In genomic region chr2:22588170-22588541, GRCm38 (mm10) we compare ENCODE assay signal across 10 mouse cellular contexts. TPM values are rescaled to one million over a fixed set of nuclear protein-coding genes. Genes with fewer than 3 reads are reported as not detected.
DNase-seq lines count a peak whose midpoint lies in the region; ATAC-seq and TF ChIP-seq lines count a peak whose summit lies in the region.
"Not testable (repeated sequence)": the region's sequence is repeated elsewhere in the genome, so short reads cannot be mapped to it uniquely, and the experiment has no call there.
"Had no signal": no experiment of that assay in that cellular context is flagged by ENCODE, and none has a peak within 500 bp of the region (broad histone marks: within the 10 kb centered on the region; RNA-seq: fewer than 3 reads in every experiment).

No protein-coding gene starts in this region.

- H3K4me2 ChIP-seq in embryonic facial prominence, embryonic 11.5 days (ENCODE audit: low read depth, low read length); forebrain, embryonic 16.5 days (ENCODE audit: low read length); hindbrain, embryonic 12.5 days (replicated peaks); kidney, postnatal 0 days (ENCODE audit: low read length); liver, postnatal 0 days (ENCODE audit: low read depth, low read length); midbrain, embryonic 15.5 days; stomach, embryonic 14.5 days (replicated peaks; ENCODE audit: low read depth, low read length): not testable (repeated sequence)

- not testable (repeated sequence) for TF ChIP-seq EP300 in MEL (IDR thresholded peaks at IDR 0.05; ENCODE audit: low read depth in 1 of 2, low read length in 2 of 2); liver, postnatal 0 days (IDR thresholded peaks at IDR 0.05; ENCODE audit: low read depth)

- not testable (repeated sequence) for TF ChIP-seq POLR2A in MEL (IDR thresholded peaks at IDR 0.05; ENCODE audit: control insufficient read depth in 1 of 2, insufficient read depth in 1 of 2, low read depth in 1 of 2, low read length in 2 of 2, poor library complexity in 1 of 2)

- not testable (repeated sequence) for H3K27ac ChIP-seq in MEL (ENCODE audit: control insufficient read depth, low read depth, low read length); embryonic facial prominence, embryonic 11.5 days (replicated peaks; ENCODE audit: low read depth, low read length); forebrain, embryonic 16.5 days (ENCODE audit: low read length); hindbrain, embryonic 12.5 days; kidney, postnatal 0 days; liver, postnatal 0 days (ENCODE audit: low read depth); midbrain, embryonic 15.5 days; stomach, embryonic 14.5 days (ENCODE audit: low read length)

- not testable (repeated sequence) for TF ChIP-seq CTCF in MEL (IDR thresholded peaks at IDR 0.05 in 2 of 3, conservative IDR thresholded peaks at IDR 0.05 in 1 of 3; ENCODE audit: control insufficient read depth in 1 of 3, insufficient read depth in 1 of 3, low read depth in 2 of 3, low read length in 3 of 3, poor library complexity in 1 of 3, severe bottlenecking in 1 of 3); kidney, postnatal 0 days (IDR thresholded peaks at IDR 0.05; ENCODE audit: low read depth); liver, postnatal 0 days (IDR thresholded peaks at IDR 0.05; ENCODE audit: low read depth)

- DNase-seq in MEL (ENCODE audit: low read depth, low spot score), result peak; percentile 37
- not testable (repeated sequence) for DNase-seq in embryonic facial prominence, embryonic 11.5 days (ENCODE audit: low spot score); kidney, postnatal 0 days (ENCODE audit: low spot score); liver, postnatal 0 days

- not testable (repeated sequence) for H3K4me3 ChIP-seq in MEL (ENCODE audit: control insufficient read depth in 1 of 2, insufficient read depth in 1 of 2, low read depth in 2 of 2, low read length in 2 of 2); embryonic facial prominence, embryonic 11.5 days (ENCODE audit: low read depth, low read length); forebrain, embryonic 16.5 days (replicated peaks; ENCODE audit: low read length); hindbrain, embryonic 12.5 days; kidney, postnatal 0 days (replicated peaks; ENCODE audit: low read depth, low read length); liver, postnatal 0 days (ENCODE audit: low read depth, low read length); midbrain, embryonic 15.5 days; stomach, embryonic 14.5 days (ENCODE audit: low read depth, low read length)

- not testable (repeated sequence) for H3K9me3 ChIP-seq in MEL (replicated peaks; ENCODE audit: insufficient read depth, low read length); embryonic facial prominence, embryonic 11.5 days (replicated peaks; ENCODE audit: control insufficient read depth, low read length); forebrain, embryonic 16.5 days (ENCODE audit: control insufficient read depth, low read length); hindbrain, embryonic 12.5 days (replicated peaks); kidney, postnatal 0 days (replicated peaks; ENCODE audit: low read length); liver, postnatal 0 days (ENCODE audit: low read length); midbrain, embryonic 15.5 days; stomach, embryonic 14.5 days (ENCODE audit: control insufficient read depth, low read depth, low read length)

- not testable (repeated sequence) for H3K27me3 ChIP-seq in MEL (ENCODE audit: control insufficient read depth in 1 of 2, insufficient read depth in 2 of 2, low read length in 2 of 2); embryonic facial prominence, embryonic 11.5 days (ENCODE audit: control insufficient read depth, insufficient read depth, low read length); forebrain, embryonic 16.5 days (replicated peaks; ENCODE audit: control insufficient read depth, insufficient read depth, low read length); hindbrain, embryonic 12.5 days; kidney, postnatal 0 days (ENCODE audit: insufficient read depth, low read length); liver, postnatal 0 days (ENCODE audit: insufficient read depth, low read length); midbrain, embryonic 15.5 days (replicated peaks); stomach, embryonic 14.5 days (ENCODE audit: control insufficient read depth, insufficient read depth, low read length)

- WGBS in embryonic facial prominence, embryonic 11.5 days, result 88% methylated on average over 5 of the region's 5 CpGs
- 90% methylated on average over 5 of the region's 5 CpGs for WGBS in forebrain, embryonic 16.5 days
- 91% methylated on average over 5 of the region's 5 CpGs for WGBS in hindbrain, embryonic 12.5 days
- WGBS in kidney, postnatal 0 days, result 87% methylated on average over 5 of the region's 5 CpGs
- 73% methylated on average over 5 of the region's 5 CpGs for WGBS in liver, postnatal 0 days (ENCODE audit: insufficient replicate concordance)
- 90% methylated on average over 5 of the region's 5 CpGs for WGBS in midbrain, embryonic 15.5 days
- WGBS in stomach, embryonic 14.5 days, result 83% methylated on average over 5 of the region's 5 CpGs

- H3K9ac ChIP-seq in MEL (ENCODE audit: control insufficient read depth, low read depth, low read length, poor library complexity, severe bottlenecking); embryonic facial prominence, embryonic 11.5 days (replicated peaks; ENCODE audit: low read length); forebrain, embryonic 16.5 days (replicated peaks; ENCODE audit: low read depth, low read length); hindbrain, embryonic 12.5 days; kidney, postnatal 0 days (ENCODE audit: low read depth, low read length); liver, postnatal 0 days (replicated peaks); midbrain, embryonic 15.5 days; stomach, embryonic 14.5 days (replicated peaks; ENCODE audit: low read depth, low read length): not testable (repeated sequence)

- ATAC-seq in embryonic facial prominence, embryonic 11.5 days (replicated peaks; ENCODE audit: insufficient number of reproducible peaks, low FRiP score, low TSS enrichment, low read depth), result peak; percentile 50
- ATAC-seq in forebrain, embryonic 16.5 days, result peak; percentile 42
- ATAC-seq in hindbrain, embryonic 12.5 days (ENCODE audit: low FRiP score), result peak; percentile 54
- ATAC-seq in kidney, postnatal 0 days (replicated peaks; ENCODE audit: low FRiP score, low read depth), result peak; percentile 49
- peak; percentile 31 for ATAC-seq in liver, postnatal 0 days
- peak; percentile 62 for ATAC-seq in midbrain, embryonic 15.5 days (replicated peaks)
- ATAC-seq in stomach, embryonic 14.5 days (ENCODE audit: insufficient number of reproducible peaks, insufficient read depth, low FRiP score, low read depth), result peak; percentile 40

- not testable (repeated sequence) for H3K79me2 ChIP-seq in MEL (ENCODE audit: control insufficient read depth, insufficient read depth, low read length, poor library complexity)

- not testable (repeated sequence) for H3K36me3 ChIP-seq in MEL (ENCODE audit: control insufficient read depth in 1 of 2, insufficient read depth in 2 of 2, low read length in 2 of 2); embryonic facial prominence, embryonic 11.5 days (replicated peaks; ENCODE audit: control insufficient read depth, insufficient read depth, low read depth, low read length); forebrain, embryonic 16.5 days (ENCODE audit: control insufficient read depth, insufficient read depth); hindbrain, embryonic 12.5 days; kidney, postnatal 0 days (ENCODE audit: insufficient read depth, low read length); liver, postnatal 0 days (replicated peaks; ENCODE audit: insufficient read depth, low read length); midbrain, embryonic 15.5 days (replicated peaks); stomach, embryonic 14.5 days (ENCODE audit: control insufficient read depth, insufficient read depth, low read length)

- H3K4me1 ChIP-seq in MEL (ENCODE audit: control insufficient read depth in 1 of 2, insufficient read depth in 2 of 2, low read length in 2 of 2); embryonic facial prominence, embryonic 11.5 days (ENCODE audit: control insufficient read depth, insufficient read depth, low read length); forebrain, embryonic 16.5 days (replicated peaks; ENCODE audit: control insufficient read depth, insufficient read depth, low read length); hindbrain, embryonic 12.5 days; kidney, postnatal 0 days (replicated peaks; ENCODE audit: insufficient read depth, low read length); liver, postnatal 0 days (ENCODE audit: insufficient read depth); midbrain, embryonic 15.5 days; stomach, embryonic 14.5 days (ENCODE audit: control insufficient read depth, insufficient read depth, low read length): not testable (repeated sequence)

- not testable (repeated sequence) for TF ChIP-seq RAD21 in MEL (IDR thresholded peaks at IDR 0.05; ENCODE audit: low read depth, low read length)

RNA-seq across cellular contexts. Expression of gene Gad2, which starts 33.8 kb away (rescaled TPM):
- total RNA-seq in MEL (2012; rRNA removed), result 0.04 and 0.07 TPM in 2 replicates
- polyA plus RNA-seq in MEL (2012; ENCODE audit: insufficient read depth in 1 of 2, insufficient read length in 2 of 2, low read depth in 1 of 2, low replicate concordance in 2 of 2, missing spikeins in 1 of 2), result under 1 TPM in 1 of 2 experiments, not detected in 1; 0.01 TPM
- 2.8 and 3.6 TPM in 2 replicates for polyA plus RNA-seq in embryonic facial prominence, embryonic 11.5 days (2014; fragmentation: Nextera tagmentation; extraction: Ambion mirVana)
- polyA plus RNA-seq in forebrain, embryonic 16.5 days (2015; fragmentation: Nextera tagmentation; extraction: Ambion mirVana), result 64.7 and 74.4 TPM in 2 replicates
- 50.7 and 58.5 TPM in 2 replicates for polyA plus RNA-seq in hindbrain, embryonic 12.5 days (2016; fragmentation: Nextera tagmentation; extraction: Ambion mirVana)
- polyA plus RNA-seq in kidney, postnatal 0 days (2015; fragmentation: Nextera tagmentation; extraction: Ambion mirVana), result not detected in 2 replicates
- not detected in 2 replicates for polyA plus RNA-seq in liver, postnatal 0 days (2015; fragmentation: Nextera tagmentation; extraction: Ambion mirVana)
- 62.8 and 72.5 TPM in 2 replicates for polyA plus RNA-seq in midbrain, embryonic 15.5 days (2015; fragmentation: Nextera tagmentation; extraction: Ambion mirVana)
- polyA plus RNA-seq in stomach, embryonic 14.5 days (2014; fragmentation: Nextera tagmentation; extraction: Ambion mirVana), result 0.41 TPM in 1 of 2 replicates, not detected in the other
- total RNA-seq: adrenal gland, postnatal 25 days; heart, adult 18-20 months had no signal

Comparison
In these comparisons a context has a peak if more than half of its experiments do, and no peak if none do; other contexts are left out.
1. RNA of gene Gad2, which starts 33.8 kb away (polyA plus RNA-seq): 64.7 to 74.4 TPM in forebrain, embryonic 16.5 days, 62.8 to 72.5 TPM in midbrain, embryonic 15.5 days and 50.7 to 58.5 TPM in hindbrain, embryonic 12.5 days; 2.8 to 3.6 TPM in embryonic facial prominence, embryonic 11.5 days, not detected in kidney, postnatal 0 days, 0.41 TPM in stomach, embryonic 14.5 days, 0.01 TPM in MEL and not detected in liver, postnatal 0 days; every median in the first group is over 10 times any median in the second.
2. Peak in every context shown above with its lines, with median percentiles within 50 percentile points of each other: ATAC-seq.